Mouse (Mus musculus): Measurements from ENCODE around the gene Popdc2. TPM values are rescaled to one million over a fixed set of nuclear protein-coding genes. Genes with fewer than 3 reads are reported as not detected.
A peak's percentile ranks its signal among the peaks of the same experiment; 100 is the strongest.

Popdc2 gene
- polyA plus RNA-seq, 1 experiment from 2014 or later: 0.83 TPM

GRCm38 (mm10) chr16:38371705-38372296 is 9.8 kb downstream of the Popdc2 start:
- Histone ChIP-seq H3K27me3 (ENCODE audit: control insufficient read depth, insufficient read depth, low read depth, low read length) (no peaks in the 10 kb centered on the region), H3K4me1 (ENCODE audit: control insufficient read depth, insufficient read depth, low read length) (peaks cover 4% of the 10 kb centered on the region; the same call in 1 of the 2 replicates), H3K4me3 (ENCODE audit: low read depth, low read length) (no peak overlapping the region), H3K27ac (ENCODE audit: low read length) (no peak overlapping the region), H3K36me3 (ENCODE audit: control insufficient read depth, insufficient read depth, low read length) (no peaks in the 10 kb centered on the region), H3K4me2 (ENCODE audit: low read length) (no peak overlapping the region), H3K9me3 (replicated peaks; ENCODE audit: control insufficient read depth, low read length, poor library complexity, severe bottlenecking) (no peaks in the 10 kb centered on the region), H3K9ac (ENCODE audit: low read depth, low read length) (no peak overlapping the region)
- WGBS: 91% methylated on average over 15 of the region's 15 CpGs
- ATAC-seq: no peak

- H3K27me3 ChIP-seq (ENCODE audit: control insufficient read depth, insufficient read depth, low read depth, low read length): no peaks in the 10 kb centered on the region
- no peak overlapping the region for H3K4me3 ChIP-seq (ENCODE audit: low read depth, low read length)
- WGBS: 83% methylated on average over 4 of the region's 4 CpGs
- no peak overlapping the region for H3K27ac ChIP-seq (ENCODE audit: low read length)
- no peak overlapping the region for H3K9ac ChIP-seq (ENCODE audit: low read depth, low read length)
- H3K4me2 ChIP-seq (ENCODE audit: low read length): no peak overlapping the region
- no peaks in the 10 kb centered on the region for H3K9me3 ChIP-seq (replicated peaks; ENCODE audit: control insufficient read depth, low read length, poor library complexity, severe bottlenecking)
- H3K4me1 ChIP-seq (ENCODE audit: control insufficient read depth, insufficient read depth, low read length): peaks cover 4% of the 10 kb centered on the region; the same call in 1 of the 2 replicates
- no peak for ATAC-seq
- no peaks in the 10 kb centered on the region for H3K36me3 ChIP-seq (ENCODE audit: control insufficient read depth, insufficient read depth, low read length)
These were observed 10.9 kb downstream of the Popdc2 start for GRCm38 (mm10) chr16:38372876-38373275.

- peaks cover 4% of the 10 kb centered on the region; the same call in 1 of the 2 replicates for H3K4me1 ChIP-seq (ENCODE audit: control insufficient read depth, insufficient read depth, low read length)
- no peak overlapping the region for H3K27ac ChIP-seq (ENCODE audit: low read length)
- no peaks in the 10 kb centered on the region for H3K36me3 ChIP-seq (ENCODE audit: control insufficient read depth, insufficient read depth, low read length)
- H3K4me3 ChIP-seq (ENCODE audit: low read depth, low read length): no peak overlapping the region
- WGBS: 87% methylated on average over 10 of the region's 10 CpGs
- no peak for ATAC-seq
- H3K4me2 ChIP-seq (ENCODE audit: low read length): no peak overlapping the region
- H3K9me3 ChIP-seq (replicated peaks; ENCODE audit: control insufficient read depth, low read length, poor library complexity, severe bottlenecking): no peaks in the 10 kb centered on the region
- H3K9ac ChIP-seq (ENCODE audit: low read depth, low read length): no peak overlapping the region
- no peaks in the 10 kb centered on the region for H3K27me3 ChIP-seq (ENCODE audit: control insufficient read depth, insufficient read depth, low read depth, low read length)
These were observed 11.4 kb downstream of the Popdc2 start for GRCm38 (mm10) chr16:38373439-38373838.

GRCm38 (mm10) chr16:38373941-38374340 is 11.9 kb downstream of the Popdc2 start:
- no peaks in the 10 kb centered on the region for H3K36me3 ChIP-seq (ENCODE audit: control insufficient read depth, insufficient read depth, low read length)
- no peaks in the 10 kb centered on the region for H3K9me3 ChIP-seq (replicated peaks; ENCODE audit: control insufficient read depth, low read length, poor library complexity, severe bottlenecking)
- ATAC-seq: no peak
- no peaks in the 10 kb centered on the region for H3K27me3 ChIP-seq (ENCODE audit: control insufficient read depth, insufficient read depth, low read depth, low read length)
- no peak overlapping the region for H3K27ac ChIP-seq (ENCODE audit: low read length)
- peaks cover 4% of the 10 kb centered on the region; the same call in 1 of the 2 replicates for H3K4me1 ChIP-seq (ENCODE audit: control insufficient read depth, insufficient read depth, low read length)
- no peak overlapping the region for H3K9ac ChIP-seq (ENCODE audit: low read depth, low read length)
- H3K4me2 ChIP-seq (ENCODE audit: low read length): no peak overlapping the region
- H3K4me3 ChIP-seq (ENCODE audit: low read depth, low read length): no peak overlapping the region
- WGBS: 89% methylated on average over 16 of the region's 16 CpGs

GRCm38 (mm10) chr16:38374379-38375140 is 12.6 kb downstream of the Popdc2 start:
- H3K4me3 ChIP-seq (ENCODE audit: low read depth, low read length): no peak overlapping the region
- WGBS: 84% methylated on average over 10 of the region's 10 CpGs
- no peaks in the 10 kb centered on the region for H3K27me3 ChIP-seq (ENCODE audit: control insufficient read depth, insufficient read depth, low read depth, low read length)
- H3K9me3 ChIP-seq (replicated peaks; ENCODE audit: control insufficient read depth, low read length, poor library complexity, severe bottlenecking): no peaks in the 10 kb centered on the region
- no peak for ATAC-seq
- no peak overlapping the region for H3K9ac ChIP-seq (ENCODE audit: low read depth, low read length)
- H3K27ac ChIP-seq (ENCODE audit: low read length): no peak overlapping the region
- H3K4me2 ChIP-seq (ENCODE audit: low read length): no peak overlapping the region
- no peaks in the 10 kb centered on the region for H3K36me3 ChIP-seq (ENCODE audit: control insufficient read depth, insufficient read depth, low read length)
- peaks cover 4% of the 10 kb centered on the region; the same call in 1 of the 2 replicates for H3K4me1 ChIP-seq (ENCODE audit: control insufficient read depth, insufficient read depth, low read length)

GRCm38 (mm10) chr16:38375182-38375581 is 13.2 kb downstream of the Popdc2 start:
- Histone ChIP-seq H3K4me1 (ENCODE audit: control insufficient read depth, insufficient read depth, low read length) (peaks cover 4% of the 10 kb centered on the region; the same call in 1 of the 2 replicates), H3K4me2 (ENCODE audit: low read length) (no peak overlapping the region), H3K36me3 (ENCODE audit: control insufficient read depth, insufficient read depth, low read length) (no peaks in the 10 kb centered on the region), H3K4me3 (ENCODE audit: low read depth, low read length) (no peak overlapping the region), H3K9me3 (replicated peaks; ENCODE audit: control insufficient read depth, low read length, poor library complexity, severe bottlenecking) (no peaks in the 10 kb centered on the region), H3K27me3 (ENCODE audit: control insufficient read depth, insufficient read depth, low read depth, low read length) (no peaks in the 10 kb centered on the region), H3K9ac (ENCODE audit: low read depth, low read length) (no peak overlapping the region), H3K27ac (ENCODE audit: low read length) (no peak overlapping the region)
- 87% methylated on average over 7 of the region's 7 CpGs for WGBS
- no peak for ATAC-seq

- Histone ChIP-seq H3K36me3 (ENCODE audit: control insufficient read depth, insufficient read depth, low read length) (no peaks in the 10 kb centered on the region), H3K9ac (ENCODE audit: low read depth, low read length) (peak overlapping the region; percentile 66; the same call in 1 of the 2 replicates), H3K4me2 (ENCODE audit: low read length) (peak overlapping the region; percentile 57), H3K27me3 (ENCODE audit: control insufficient read depth, insufficient read depth, low read depth, low read length) (no peaks in the 10 kb centered on the region), H3K4me1 (ENCODE audit: control insufficient read depth, insufficient read depth, low read length) (peaks cover 4% of the 10 kb centered on the region; the same call in 1 of the 2 replicates), H3K4me3 (ENCODE audit: low read depth, low read length) (peak overlapping the region; percentile 32), H3K9me3 (replicated peaks; ENCODE audit: control insufficient read depth, low read length, poor library complexity, severe bottlenecking) (no peaks in the 10 kb centered on the region), H3K27ac (ENCODE audit: low read length) (peak overlapping the region; percentile 83)
- WGBS: 21% methylated on average over 12 of the region's 17 CpGs
- ATAC-seq: peak; percentile 89
These were observed 14.3 kb downstream of the Popdc2 start for GRCm38 (mm10) chr16:38376163-38376840.

- H3K4me3 ChIP-seq (ENCODE audit: low read depth, low read length): peak overlapping the region; percentile 32
- 52% methylated on average over 8 of the region's 8 CpGs for WGBS
- H3K9ac ChIP-seq (ENCODE audit: low read depth, low read length): peak overlapping the region; percentile 66; the same call in 1 of the 2 replicates
- no peaks in the 10 kb centered on the region for H3K27me3 ChIP-seq (ENCODE audit: control insufficient read depth, insufficient read depth, low read depth, low read length)
- H3K27ac ChIP-seq (ENCODE audit: low read length): peak overlapping the region; percentile 83
- peak overlapping the region; percentile 57 for H3K4me2 ChIP-seq (ENCODE audit: low read length)
- H3K36me3 ChIP-seq (ENCODE audit: control insufficient read depth, insufficient read depth, low read length): no peaks in the 10 kb centered on the region
- no peaks in the 10 kb centered on the region for H3K9me3 ChIP-seq (replicated peaks; ENCODE audit: control insufficient read depth, low read length, poor library complexity, severe bottlenecking)
- peaks cover 4% of the 10 kb centered on the region; the same call in 1 of the 2 replicates for H3K4me1 ChIP-seq (ENCODE audit: control insufficient read depth, insufficient read depth, low read length)
- ATAC-seq: peak; percentile 54; the same call in 1 of the 2 replicates
These were observed 14.8 kb downstream of the Popdc2 start for GRCm38 (mm10) chr16:38376841-38377249.

Measured in midbrain, embryonic 16.5 days (tissue).